Mouse (Mus musculus) kidney, embryonic 16.5 days (tissue): Measurements from ENCODE around the gene Prcc. TPM values are rescaled to one million over a fixed set of nuclear protein-coding genes. Genes with fewer than 3 reads are reported as not detected.

ENCODE experiments used
- ATAC-seq: fragments of 200-750 bp; cut with Nextera tagmentation; 2 replicates; pipeline ENCODE4 v1.8.0; 2017; ENCODE audit warnings: moderate TSS enrichment; ENCODE audit not compliant: low FRiP score, low TSS enrichment
- H3K27ac ChIP-seq: fragments of 300-500 bp; sonication (generic); 2 replicates; pipeline ENCODE4 v1.5.1; 2014; ENCODE audit warnings: low read length
- H3K27me3 ChIP-seq: fragments of 300-500 bp; sonication (generic); 2 replicates; pipeline ENCODE4 v1.6.1; 2014; ENCODE audit warnings: low read length, control low read depth, mixed read lengths; ENCODE audit not compliant: insufficient read depth
- H3K36me3 ChIP-seq: fragments of 300-500 bp; sonication (generic); 2 replicates; pipeline ENCODE4 v1.6.1; 2014; ENCODE audit warnings: low read length, control low read depth, mixed read lengths; ENCODE audit not compliant: insufficient read depth
- H3K4me1 ChIP-seq: fragments of 300-500 bp; sonication (generic); 2 replicates; pipeline ENCODE4 v1.6.1; 2014; ENCODE audit warnings: low read length, control low read depth, mixed read lengths; ENCODE audit not compliant: insufficient read depth
- H3K4me2 ChIP-seq: fragments of 300-500 bp; sonication (generic); replicated peaks from 2 replicates; pipeline ENCODE4 v1.6.1; 2014; ENCODE audit warnings: low read depth, low read length
- H3K4me3 ChIP-seq: fragments of 300-500 bp; sonication (generic); 2 replicates; pipeline ENCODE4 v1.5.1; 2014; ENCODE audit warnings: mild to moderate bottlenecking, low read length
- H3K9ac ChIP-seq: fragments of 300-500 bp; sonication (generic); replicated peaks from 2 replicates; pipeline ENCODE4 v1.6.1; 2014; ENCODE audit warnings: low read length
- H3K9me3 ChIP-seq: fragments of 300-500 bp; sonication (generic); 2 replicates; pipeline ENCODE4 v1.6.1; 2016; ENCODE audit warnings: low read length, control low read depth
- WGBS: fragments of 180-500 bp; shearing (Covaris S2); extraction: QIAGEN DNeasy Blood & Tissue Kit; methylation state at CpG from one replicate; pipeline ENCODE4 v1.1.7; 2014; 5-methylcytosine and 5-hydroxymethylcytosine counted together
- polyA plus RNA-seq: library from polyadenylated mRNA; unstranded; fragments of >200 nt; fragmentation: Nextera tagmentation; extraction: Ambion mirVana; gene quantifications from 2 replicates; pipeline ENCODE4 v1.2.1, GENCODE M21; 2015

Gene Prcc
- polyA plus RNA-seq, 1 experiment from 2014 or later: 13.3 TPM

- H3K9ac ChIP-seq: peak within 1 kb of the TSS; percentile 81
- peaks cover 4% of the 10 kb centered on the region for H3K4me1 ChIP-seq
- H3K27ac ChIP-seq: peak within 1 kb of the TSS; percentile 89
- WGBS: under 1% methylated on average over 30 of the region's 30 CpGs
- peak within 1 kb of the TSS; percentile 79 for H3K4me3 ChIP-seq
- peak within 1 kb of the TSS; percentile 77 for H3K4me2 ChIP-seq
- H3K36me3 ChIP-seq: peaks cover 57% of the 10 kb centered on the region
- ATAC-seq: peak; percentile 86
- H3K9me3 ChIP-seq: no peaks in the 10 kb centered on the region
- H3K27me3 ChIP-seq: no peaks in the 10 kb centered on the region
These were observed 34.1 kb upstream of the Prcc start, which contains the start of gene Mrpl24 for GRCm38 (mm10) chr3:87919336-87920108. Gene Mrpl24 (plus strand): TSS chr3:87919506.

GRCm38 (mm10) chr3:87918551-87918950, 33.1 kb upstream of the Prcc start:
- ATAC-seq: no peak
- H3K4me2 ChIP-seq: no peak overlapping the region
- no peak overlapping the region for H3K4me3 ChIP-seq
- H3K4me1 ChIP-seq: peaks cover 4% of the 10 kb centered on the region
- no peak overlapping the region for H3K9ac ChIP-seq
- H3K36me3 ChIP-seq: peaks cover 57% of the 10 kb centered on the region
- no peaks in the 10 kb centered on the region for H3K9me3 ChIP-seq
- H3K27ac ChIP-seq: peak overlapping the region; percentile 2; the same call in 1 of the 2 replicates
- WGBS: 94% methylated on average over 1 of the region's 1 CpGs
- H3K27me3 ChIP-seq: no peaks in the 10 kb centered on the region

- Histone ChIP-seq H3K4me1 (peaks cover 4% of the 10 kb centered on the region), H3K27me3 (no peaks in the 10 kb centered on the region), H3K9me3 (no peaks in the 10 kb centered on the region), H3K4me2 (no peak overlapping the region), H3K4me3 (no peak overlapping the region), H3K36me3 (peaks cover 50% of the 10 kb centered on the region), H3K9ac (no peak overlapping the region), H3K27ac (no peak overlapping the region)
- no peak for ATAC-seq
- WGBS: 94% methylated on average over 1 of the region's 1 CpGs
These were observed 31.6 kb upstream of the Prcc start for GRCm38 (mm10) chr3:87916990-87917389.

- Histone ChIP-seq H3K4me1 (peaks cover 27% of the 10 kb centered on the region), H3K27ac (no peak overlapping the region), H3K9me3 (no peaks in the 10 kb centered on the region), H3K4me2 (no peak overlapping the region), H3K9ac (no peak overlapping the region), H3K4me3 (no peak overlapping the region), H3K27me3 (no peaks in the 10 kb centered on the region), H3K36me3 (peaks cover 46% of the 10 kb centered on the region)
- no peak for ATAC-seq
- WGBS: 96% methylated on average over 10 of the region's 10 CpGs
These were observed 28.5 kb upstream of the Prcc start for GRCm38 (mm10) chr3:87913891-87914290.

- Histone ChIP-seq H3K36me3 (peaks cover 46% of the 10 kb centered on the region), H3K4me1 (peaks cover 31% of the 10 kb centered on the region)
These were observed 28.1 kb upstream of the Prcc start for GRCm38 (mm10) chr3:87913491-87913890.

GRCm38 (mm10) chr3:87910573-87911141, 25.2 kb upstream of the Prcc start:
- H3K4me1 ChIP-seq: peaks cover 41% of the 10 kb centered on the region
- H3K4me2 ChIP-seq: peak overlapping the region; percentile 51
- WGBS: 6% methylated on average over 12 of the region's 12 CpGs
- peak overlapping the region; percentile 48 for H3K4me3 ChIP-seq
- peak overlapping the region; percentile 61 for H3K9ac ChIP-seq
- H3K9me3 ChIP-seq: no peaks in the 10 kb centered on the region
- peaks cover 26% of the 10 kb centered on the region for H3K36me3 ChIP-seq
- H3K27me3 ChIP-seq: no peaks in the 10 kb centered on the region
- peak overlapping the region; percentile 97 for H3K27ac ChIP-seq
- peak; percentile 53 for ATAC-seq

More at GRCm38 (mm10) chr3:87913491-87913890, 28.1 kb upstream of the Prcc start:
- Histone ChIP-seq H3K4me3 (no peak overlapping the region), H3K27ac (no peak overlapping the region), H3K9ac (no peak overlapping the region), H3K9me3 (no peaks in the 10 kb centered on the region), H3K4me2 (no peak overlapping the region), H3K27me3 (no peaks in the 10 kb centered on the region)
- ATAC-seq: no peak
- 81% methylated on average over 7 of the region's 7 CpGs for WGBS

- Histone ChIP-seq H3K9ac (peak overlapping the region; percentile 61), H3K9me3 (no peaks in the 10 kb centered on the region), H3K4me2 (peak overlapping the region; percentile 51), H3K36me3 (peaks cover 20% of the 10 kb centered on the region), H3K27ac (peak overlapping the region; percentile 97), H3K4me3 (peak overlapping the region; percentile 48), H3K4me1 (peaks cover 41% of the 10 kb centered on the region), H3K27me3 (no peaks in the 10 kb centered on the region)
- no peak for ATAC-seq
- WGBS: 10% methylated on average over 4 of the region's 4 CpGs
These were observed 24.5 kb upstream of the Prcc start for GRCm38 (mm10) chr3:87909874-87910273.

- H3K4me3 ChIP-seq: peak overlapping the region; percentile 48
- WGBS: 87% methylated on average over 2 of the region's 2 CpGs
- peaks cover 15% of the 10 kb centered on the region for H3K36me3 ChIP-seq
- H3K27me3 ChIP-seq: no peaks in the 10 kb centered on the region
- H3K27ac ChIP-seq: peak overlapping the region; percentile 97
- H3K4me2 ChIP-seq: peak overlapping the region; percentile 51
- no peak for ATAC-seq
- peaks cover 41% of the 10 kb centered on the region for H3K4me1 ChIP-seq
- H3K9ac ChIP-seq: peak overlapping the region; percentile 61
- H3K9me3 ChIP-seq: no peaks in the 10 kb centered on the region
These were observed 24.0 kb upstream of the Prcc start for GRCm38 (mm10) chr3:87909381-87909780.

GRCm38 (mm10) chr3:87907906-87908305, 22.5 kb upstream of the Prcc start:
- ATAC-seq: no peak
- H3K27ac ChIP-seq: peak overlapping the region; percentile 97
- H3K36me3 ChIP-seq: 0 out of 2 replicates have a peak, but pooled peaks cover under 1% of the 10 kb centered on the region
- H3K4me2 ChIP-seq: peak overlapping the region; percentile 95
- H3K4me1 ChIP-seq: peaks cover 41% of the 10 kb centered on the region
- H3K4me3 ChIP-seq: peak overlapping the region; percentile 97
- no peaks in the 10 kb centered on the region for H3K9me3 ChIP-seq
- peak overlapping the region; percentile 99 for H3K9ac ChIP-seq
- 0% methylated on average over 1 of the region's 1 CpGs for WGBS
- H3K27me3 ChIP-seq: no peaks in the 10 kb centered on the region
